In genomic region chr3:132103454-132103853, GRCm38 (mm10) we compare ENCODE assay signal across 10 mouse cellular contexts. TPM values are rescaled to one million over a fixed set of nuclear protein-coding genes. Genes with fewer than 3 reads are reported as not detected.
DNase-seq lines count a peak whose midpoint lies in the region; ATAC-seq lines count a peak whose summit lies in the region.
"Had no signal": no experiment of that assay in that cellular context is flagged by ENCODE, and none has a peak within 500 bp of the region (broad histone marks: within the 10 kb centered on the region; RNA-seq: fewer than 3 reads in every experiment).

No protein-coding gene starts in this region.

- 35% methylated on average over 7 of the region's 7 CpGs for WGBS in macrophage (ENCODE audit: missing documents)
- 46% methylated on average over 7 of the region's 7 CpGs for WGBS in hindbrain, embryonic 13.5 days

- H3K4me1 ChIP-seq in hindbrain, embryonic 13.5 days (replicated peaks): peaks cover 4% of the 10 kb centered on the region; the same call in 1 of the 2 replicates

- no peaks in the 10 kb centered on the region for H3K79me2 ChIP-seq in macrophage (ENCODE audit: inconsistent target)

- no peak overlapping the region for H3K9ac ChIP-seq in hindbrain, embryonic 13.5 days

- H3K36me3 ChIP-seq in macrophage (ENCODE audit: inconsistent target): no peaks in the 10 kb centered on the region
- H3K36me3 ChIP-seq in hindbrain, embryonic 13.5 days: no peaks in the 10 kb centered on the region

- no peaks in the 10 kb centered on the region for H3K27me3 ChIP-seq in hindbrain, embryonic 13.5 days

- no peak overlapping the region for H3K4me3 ChIP-seq in macrophage (ENCODE audit: inconsistent target)
- H3K4me3 ChIP-seq in hindbrain, embryonic 13.5 days: no peak overlapping the region
- H3K4me3 ChIP-seq: heart, adult 2 months had no signal

- ATAC-seq in granulocyte monocyte progenitor cell, adult 5-6 weeks (replicated peaks; ENCODE audit: poor library complexity, severe bottlenecking): peak; percentile 89
- no peak for ATAC-seq in hindbrain, embryonic 13.5 days (ENCODE audit: low FRiP score)

- peak; percentile 12 for DNase-seq in adrenal gland, postnatal 10 days
- no peak for DNase-seq in adrenal gland, adult 18-20 months (ENCODE audit: low spot score in 2 of 2)
- peak; percentile 38 for DNase-seq in layer of hippocampus, adult 11-12 months (ENCODE audit: low spot score)
- no peak for DNase-seq in layer of hippocampus, adult 8-10 months (ENCODE audit: low spot score in 2 of 2)
- DNase-seq in ovary, postnatal 36 days (ENCODE audit: low spot score): no peak
- DNase-seq: kidney, postnatal 14 days had no signal

- H3K9me3 ChIP-seq in hindbrain, embryonic 13.5 days: no peaks in the 10 kb centered on the region

- no peak overlapping the region for H3K4me2 ChIP-seq in hindbrain, embryonic 13.5 days

- peak overlapping the region; percentile 37 for H3K27ac ChIP-seq in macrophage
- no peak overlapping the region for H3K27ac ChIP-seq in hindbrain, embryonic 13.5 days
- H3K27ac ChIP-seq: heart, adult 2 months had no signal

RNA-seq across cellular contexts. Expression of gene Dkk2, which starts 18.4 kb away (rescaled TPM):
- total RNA-seq in adrenal gland, postnatal 10 days (2021): 1 to 10 TPM; 6.3 to 8.1 TPM
- 1 to 10 TPM; 3.6 to 3.9 TPM for total RNA-seq in adrenal gland, adult 18-20 months (2021)
- 1 to 10 TPM in 1 of 4 experiments, under 1 TPM in 3; 0.63 to 1.1 (median 0.76) TPM for total RNA-seq in layer of hippocampus, adult 8-10 months (2022)
- not detected in 2 replicates for total RNA-seq in granulocyte monocyte progenitor cell, adult 5-6 weeks (2014; fragmentation: Nextera tagmentation)
- total RNA-seq in granulocyte monocyte progenitor cell, adult 5-6 weeks (2017): not detected in 2 replicates
- total RNA-seq in macrophage (2018; cell fraction: chromatin; rRNA removed): 1 to 10 TPM in 1 of 26 experiments, under 1 TPM in 10, not detected in 15; 0.12 to 1.5 (median 0.27) TPM
- total RNA-seq in macrophage (2018; cell fraction: cytosol; rRNA removed): 1 to 10 TPM in 1 of 26 experiments, under 1 TPM in 12, not detected in 13; 0.14 to 1.0 (median 0.58) TPM
- 1 to 10 TPM in 2 of 26 experiments, under 1 TPM in 11, not detected in 13; 0.30 to 1.2 (median 0.64) TPM for total RNA-seq in macrophage (2018; cell fraction: nucleus; rRNA removed)
- polyA plus RNA-seq in macrophage (2018): 0.14 to 1.3 TPM (median 0.55 TPM) in 3 replicates
- 2.4 and 5.7 TPM in 2 replicates for polyA plus RNA-seq in hindbrain, embryonic 13.5 days (2015; fragmentation: Nextera tagmentation; extraction: Ambion mirVana)

Comparison
In these comparisons a context has a peak if more than half of its experiments do, and no peak if none do; other contexts are left out.
1. DNase-seq: peak in adrenal gland, postnatal 10 days (single experiment) and layer of hippocampus, adult 11-12 months (single experiment); none in adrenal gland, adult 18-20 months (0 of 2), layer of hippocampus, adult 8-10 months (0 of 2) and ovary, postnatal 36 days (single experiment).